7 mouse cellular contexts compared by ENCODE assay signal in genomic region chr12:3871637-3872036, GRCm38 (mm10).
DNase-seq lines count a peak whose midpoint lies in the region; ATAC-seq and TF ChIP-seq lines count a peak whose summit lies in the region.

No protein-coding gene starts in this region.

- H3K4me1 ChIP-seq in intestine, postnatal 0 days (replicated peaks; ENCODE audit: control insufficient read depth, insufficient read depth, low read length) = no peaks in the 10 kb centered on the region

- H3K9ac ChIP-seq in intestine, postnatal 0 days (ENCODE audit: low read depth, low read length) = no peak overlapping the region

- peak; percentile 74 for TF ChIP-seq CTCF in intestine, postnatal 0 days (IDR thresholded peaks at IDR 0.05; ENCODE audit: low read depth)

- H3K4me2 ChIP-seq in intestine, postnatal 0 days (replicated peaks; ENCODE audit: low read depth) = no peak overlapping the region

- H3K36me3 ChIP-seq in intestine, postnatal 0 days (ENCODE audit: control insufficient read depth, insufficient read depth) = peaks cover 65% of the 10 kb centered on the region

- peak; percentile 84 to 90 for DNase-seq in adrenal gland, postnatal 36 days
- peak; percentile 71 for DNase-seq in embryo, embryonic 11 days
- peak; percentile 69 to 90 for DNase-seq in gastrocnemius, postnatal 4 days (ENCODE audit: low spot score in 2 of 2)
- DNase-seq in left cerebral cortex, postnatal 36 days (ENCODE audit: low spot score in 2 of 2) = peak; percentile 80 to 81
- peak; percentile 62 for DNase-seq in mesoderm, embryonic 11.5 days (ENCODE audit: low read depth, low spot score)
- DNase-seq in skeletal muscle tissue, adult 2 months (ENCODE audit: low read depth, low spot score) = peak; percentile 79

- H3K27me3 ChIP-seq in intestine, postnatal 0 days (replicated peaks; ENCODE audit: control insufficient read depth, insufficient read depth, low read length) = no peaks in the 10 kb centered on the region

- H3K4me3 ChIP-seq in intestine, postnatal 0 days (ENCODE audit: low read depth, low read length) = no peak overlapping the region

- no peaks in the 10 kb centered on the region for H3K9me3 ChIP-seq in intestine, postnatal 0 days (ENCODE audit: control insufficient read depth)

- H3K27ac ChIP-seq in intestine, postnatal 0 days (ENCODE audit: low read depth, low read length) = no peak overlapping the region

- intact Hi-C loops in left cerebral cortex, postnatal 36 days (cut with DNase I) = loop anchor here (5.0 kb wide), 1 partner anchor 64 kb away; the partner anchor contains the start of gene Dnmt3a

- ATAC-seq in intestine, postnatal 0 days = peak; percentile 22; the same call in 1 of the 2 replicates

- 47% methylated on average over 15 of the region's 15 CpGs for WGBS in intestine, postnatal 0 days
